Mouse (Mus musculus) embryonic fibroblast, embryonic 13.5 days (primary cell): ENCODE results near the gene Prdx6b.

ENCODE experiments used
- CTCF ChIP-seq: IDR thresholded peaks from 2 replicates; pipeline ENCODE4 v1.5.1; 2011; ENCODE audit warnings: mild to moderate bottlenecking, control low read depth, low read length, moderate library complexity, borderline replicate concordance; ENCODE audit not compliant: insufficient read depth
- POLR2A ChIP-seq: IDR thresholded peaks from 2 replicates; pipeline ENCODE4 v1.6.1; 2011; ENCODE audit warnings: low read depth, mild to moderate bottlenecking, control low read depth, low read length, moderate library complexity

DNA sequence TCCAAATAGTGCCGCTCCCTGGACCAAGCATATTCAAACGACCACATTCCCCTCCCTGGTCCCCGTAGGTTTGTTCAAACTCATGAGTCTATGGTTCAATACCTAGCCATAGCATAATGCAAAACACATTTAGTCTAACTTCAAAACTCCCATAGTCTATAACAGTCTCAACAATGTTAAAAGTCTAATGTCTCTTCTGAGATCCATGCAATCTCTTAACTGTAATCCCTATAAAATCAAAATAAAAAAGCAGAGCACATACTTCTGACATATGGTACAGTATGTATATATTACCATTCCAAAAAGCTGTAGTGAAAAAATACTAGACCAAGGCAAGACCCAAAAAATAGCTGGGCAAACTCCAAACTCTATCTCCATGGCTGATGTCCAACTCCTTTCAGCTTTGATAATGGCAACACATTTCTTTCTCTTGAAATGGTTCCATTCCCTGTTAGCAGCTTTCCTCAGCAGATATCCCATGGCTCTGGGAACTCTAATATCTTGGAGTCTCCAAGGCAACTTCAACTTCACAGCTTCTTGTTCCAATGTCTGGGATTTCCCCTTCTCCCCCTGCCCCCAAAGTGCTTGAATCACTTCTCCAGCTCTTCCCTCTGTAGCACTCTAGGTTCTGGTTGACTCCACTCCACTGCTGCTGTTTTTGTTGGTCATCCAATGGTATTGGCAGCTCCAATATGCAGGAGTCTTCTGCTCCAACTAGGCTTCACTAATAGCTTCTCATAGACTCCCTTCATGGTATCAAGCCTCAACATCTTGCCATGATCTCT is 32.2 kb upstream of the Prdx6b start:
- TF ChIP-seq POLR2A, result no peak
- no peak for TF ChIP-seq CTCF
